Mouse (Mus musculus) lung, embryonic 16.5 days (tissue): Measurements from ENCODE around the gene Stub1. TPM values are rescaled to one million over a fixed set of nuclear protein-coding genes. Genes with fewer than 3 reads are reported as not detected.

ENCODE experiments used
- ATAC-seq: fragments of 200-750 bp; cut with Nextera tagmentation; 2 replicates; pipeline ENCODE4 v1.8.0; 2017; ENCODE audit warnings: low read depth, mild to moderate bottlenecking, moderate library complexity
- H3K27ac ChIP-seq: fragments of 300-500 bp; sonication (generic); 2 replicates; pipeline ENCODE4 v1.5.1; 2014; ENCODE audit warnings: mild to moderate bottlenecking, control low read depth, low read length
- H3K27me3 ChIP-seq: fragments of 300-500 bp; sonication (generic); 2 replicates; pipeline ENCODE4 v1.6.1; 2014; ENCODE audit warnings: low read depth, low read length, mixed read lengths; ENCODE audit not compliant: control insufficient read depth, insufficient read depth
- H3K36me3 ChIP-seq: fragments of 300-500 bp; sonication (generic); 2 replicates; pipeline ENCODE4 v1.6.1; 2014; ENCODE audit warnings: low read length; ENCODE audit not compliant: control insufficient read depth, insufficient read depth
- H3K4me1 ChIP-seq: fragments of 300-500 bp; sonication (generic); replicated peaks from 2 replicates; pipeline ENCODE4 v1.6.1; 2014; ENCODE audit warnings: low read length, mixed read lengths; ENCODE audit not compliant: control insufficient read depth, insufficient read depth
- H3K4me2 ChIP-seq: fragments of 300-500 bp; sonication (generic); 2 replicates; pipeline ENCODE4 v1.6.1; 2014; ENCODE audit warnings: low read depth, low read length, control low read depth
- H3K4me3 ChIP-seq: fragments of 300-500 bp; sonication (generic); 2 replicates; pipeline ENCODE4 v1.5.1; 2014; ENCODE audit warnings: mild to moderate bottlenecking, low read length, control low read depth
- H3K9ac ChIP-seq: fragments of 300-500 bp; sonication (generic); 2 replicates; pipeline ENCODE4 v1.6.1; 2014; ENCODE audit warnings: low read length, control low read depth
- H3K9me3 ChIP-seq: fragments of 300-500 bp; sonication (generic); 2 replicates; pipeline ENCODE4 v1.6.1; 2016; ENCODE audit warnings: low read length; ENCODE audit not compliant: control insufficient read depth
- WGBS: fragments of 180-500 bp; shearing (Covaris S2); extraction: QIAGEN DNeasy Blood & Tissue Kit; methylation state at CpG from one replicate; pipeline ENCODE4 v1.1.7; 2014; 5-methylcytosine and 5-hydroxymethylcytosine counted together
- polyA plus RNA-seq: library from polyadenylated mRNA; unstranded; fragments of >200 nt; fragmentation: Nextera tagmentation; extraction: Ambion mirVana; gene quantifications from 2 replicates; pipeline ENCODE4 v1.2.1, GENCODE M21; 2015

Stub1 gene
- 314 and 316 TPM in 2 replicates for polyA plus RNA-seq

DNA sequence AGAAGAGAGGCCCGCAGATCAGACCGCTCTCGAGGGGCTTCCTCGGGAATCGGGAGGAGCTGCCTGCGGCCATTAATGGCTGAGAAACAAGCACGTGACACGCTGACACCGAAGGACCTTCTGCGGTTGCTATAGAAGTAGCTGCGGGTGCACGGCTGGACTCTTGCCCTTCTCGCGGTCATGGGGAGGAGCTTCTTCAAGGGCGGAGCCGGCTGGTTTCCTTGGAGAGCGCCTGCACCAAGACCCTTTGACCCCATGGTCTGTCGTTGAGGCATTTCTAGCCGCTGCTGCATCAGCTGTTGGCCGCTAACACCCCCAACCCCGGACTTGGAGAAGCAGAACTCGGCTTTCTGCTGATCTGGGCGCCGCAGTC lies at the start of gene Stub1:
TSS of gene Stub1 (minus strand) at position 114 of the 373 bp plus-strand sequence.
- ATAC-seq = peak; percentile 75
- Histone ChIP-seq H3K9me3 (no peaks in the 10 kb centered on the region), H3K36me3 (peaks cover 16% of the 10 kb centered on the region), H3K27ac (peak within 1 kb of the TSS; percentile 93), H3K9ac (peak within 1 kb of the TSS; percentile 90), H3K4me1 (peaks cover 62% of the 10 kb centered on the region), H3K27me3 (no peaks in the 10 kb centered on the region), H3K4me3 (peak within 1 kb of the TSS; percentile 85), H3K4me2 (peak within 1 kb of the TSS; percentile 91)
- under 1% methylated on average over 24 of the region's 24 CpGs for WGBS

DNA sequence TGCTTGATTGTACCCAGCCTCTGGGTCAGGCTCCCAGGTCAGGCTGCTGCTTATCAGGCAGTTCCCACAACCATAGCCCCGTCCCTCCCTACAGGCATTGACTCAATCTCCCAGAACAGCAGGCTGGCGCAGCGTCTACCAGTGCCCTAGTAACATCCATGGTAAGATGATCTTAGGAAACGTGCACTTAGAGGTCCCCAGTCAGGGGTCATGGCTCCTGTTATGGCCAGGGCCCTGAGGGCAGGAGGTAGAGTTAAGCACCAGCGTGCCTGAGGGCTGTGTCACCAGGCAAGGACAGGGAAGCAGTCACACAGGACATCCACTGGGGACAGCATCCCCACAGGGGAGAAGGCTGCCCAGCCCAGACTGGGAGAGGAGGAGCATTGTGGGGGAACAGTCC lies 49.1 kb upstream of the Stub1 start:
- Histone ChIP-seq H3K27ac (no peak overlapping the region), H3K9me3 (no peaks in the 10 kb centered on the region), H3K9ac (no peak overlapping the region), H3K4me3 (no peak overlapping the region), H3K36me3 (peaks cover 12% of the 10 kb centered on the region; the same call in 1 of the 2 replicates), H3K4me1 (no peaks in the 10 kb centered on the region), H3K27me3 (no peaks in the 10 kb centered on the region), H3K4me2 (no peak overlapping the region)
- no peak for ATAC-seq
- WGBS = 45% methylated on average over 5 of the region's 5 CpGs

DNA sequence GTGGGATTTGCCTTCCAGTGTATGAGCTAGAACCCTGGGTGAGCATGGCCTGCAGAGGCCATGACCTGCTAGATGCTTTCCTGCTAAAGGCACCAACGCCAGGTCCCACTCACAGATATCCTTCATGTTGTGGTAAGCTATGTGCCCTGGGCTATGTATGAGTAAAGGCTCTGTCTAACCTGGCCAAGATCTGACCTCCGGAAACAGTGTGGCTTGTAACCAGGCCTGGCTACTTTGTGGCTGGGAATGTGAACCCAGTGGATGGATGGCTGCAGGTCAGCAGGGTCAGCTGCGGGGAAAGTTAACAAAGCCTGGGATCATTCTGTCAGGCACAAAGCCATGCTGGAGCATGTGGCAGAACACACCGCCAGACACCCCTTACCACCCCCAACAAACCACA lies 48.5 kb upstream of the Stub1 start:
- Histone ChIP-seq H3K9ac (no peak overlapping the region; the same call in 1 of the 2 replicates), H3K27me3 (no peaks in the 10 kb centered on the region), H3K27ac (no peak overlapping the region), H3K36me3 (peaks cover 12% of the 10 kb centered on the region; the same call in 1 of the 2 replicates), H3K4me2 (no peak overlapping the region), H3K9me3 (no peaks in the 10 kb centered on the region), H3K4me1 (peaks cover 3% of the 10 kb centered on the region; the same call in 1 of the 2 replicates), H3K4me3 (no peak overlapping the region)
- no peak for ATAC-seq
- WGBS = 36% methylated on average over 4 of the region's 4 CpGs

DNA sequence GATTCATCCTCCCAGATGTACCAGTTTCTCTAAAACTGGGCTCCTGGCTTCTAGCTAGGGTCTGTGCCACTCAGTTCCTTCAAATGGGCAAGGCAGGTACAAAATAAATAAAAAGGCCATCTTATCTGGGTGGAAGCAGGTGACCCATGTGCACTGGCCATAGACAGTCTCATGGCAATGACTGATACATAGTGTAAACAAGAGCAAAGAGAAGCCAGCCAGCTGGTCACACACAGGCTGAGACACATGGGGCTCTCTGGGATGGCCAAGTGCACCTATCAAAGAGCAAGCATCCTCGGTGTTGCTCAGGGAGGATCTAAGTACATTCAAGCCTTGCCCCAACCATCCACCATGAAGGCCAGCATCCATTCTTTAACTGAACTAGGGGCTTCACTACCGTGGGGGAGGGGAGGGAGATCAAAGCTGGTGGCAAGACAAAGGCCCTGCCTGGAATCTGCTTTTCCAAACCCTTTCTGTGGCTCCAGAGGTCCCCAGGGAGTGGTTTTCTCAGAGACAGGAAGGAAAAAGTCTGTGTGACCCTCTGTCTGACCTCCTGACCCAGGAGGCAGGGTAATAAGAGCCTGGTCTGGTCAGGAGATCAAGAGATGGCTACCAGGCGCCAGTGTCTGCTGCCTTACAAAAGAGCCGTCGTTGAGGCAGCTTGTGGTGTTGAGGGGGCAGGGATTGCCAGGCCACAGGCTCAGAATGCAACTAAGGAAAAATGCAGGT lies 47.9 kb upstream of the Stub1 start:
- no peak for ATAC-seq
- peaks cover 9% of the 10 kb centered on the region for H3K4me1 ChIP-seq
- no peaks in the 10 kb centered on the region for H3K9me3 ChIP-seq
- no peak overlapping the region for H3K4me2 ChIP-seq
- peaks cover 12% of the 10 kb centered on the region; the same call in 1 of the 2 replicates for H3K36me3 ChIP-seq
- no peak overlapping the region for H3K27ac ChIP-seq
- H3K27me3 ChIP-seq = no peaks in the 10 kb centered on the region
- peak overlapping the region; percentile 4; the same call in 1 of the 2 replicates for H3K9ac ChIP-seq
- 15% methylated on average over 5 of the region's 5 CpGs for WGBS
- no peak overlapping the region for H3K4me3 ChIP-seq

DNA sequence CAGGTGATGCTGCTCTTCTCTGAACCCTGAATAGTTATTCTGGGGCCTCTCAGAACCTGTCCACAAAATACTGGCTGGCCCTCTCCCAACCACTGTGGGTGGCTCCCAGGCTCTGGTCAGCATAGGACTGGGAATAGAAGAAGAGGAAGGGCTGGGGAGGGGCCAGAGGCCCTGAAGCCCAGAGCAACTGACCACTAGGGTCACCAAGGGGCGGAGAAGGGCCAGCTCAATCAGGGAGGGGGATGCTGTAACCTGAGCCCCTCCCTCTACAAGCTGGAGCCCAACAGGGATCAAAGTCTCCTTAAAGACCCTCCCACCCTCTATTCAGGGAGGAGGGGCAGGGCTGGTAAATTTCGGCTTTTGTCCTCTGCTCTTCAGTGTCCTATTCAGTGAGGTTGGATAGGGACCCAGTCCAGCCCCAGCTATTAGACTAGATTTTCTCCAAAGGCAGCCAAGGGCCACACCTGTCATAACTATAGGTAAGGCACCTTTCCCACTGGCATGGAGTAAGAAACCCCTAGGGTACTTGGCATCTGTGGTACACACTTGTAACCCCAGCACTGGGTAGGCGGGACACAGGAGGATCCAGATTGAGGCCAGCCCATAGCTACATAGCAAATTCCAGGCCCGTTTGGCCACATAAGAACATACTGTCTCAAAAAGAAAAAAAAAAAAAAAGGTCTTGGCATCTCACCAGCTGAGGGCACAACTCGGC lies 47.1 kb upstream of the Stub1 start, which contains the start of gene Wfikkn1:
TSS of gene Wfikkn1 (minus strand) at position 663 of the 715 bp plus-strand sequence.
- H3K4me1 ChIP-seq = peaks cover 12% of the 10 kb centered on the region
- H3K36me3 ChIP-seq = peaks cover 12% of the 10 kb centered on the region; the same call in 1 of the 2 replicates
- H3K4me2 ChIP-seq = no peak within 1 kb of the TSS
- no peak for ATAC-seq
- peak within 1 kb of the TSS; percentile 4; the same call in 1 of the 2 replicates for H3K9ac ChIP-seq
- no peak within 1 kb of the TSS for H3K27ac ChIP-seq
- 36% methylated on average over 5 of the region's 5 CpGs for WGBS
- no peaks in the 10 kb centered on the region for H3K27me3 ChIP-seq
- no peak within 1 kb of the TSS for H3K4me3 ChIP-seq
- no peaks in the 10 kb centered on the region for H3K9me3 ChIP-seq

DNA sequence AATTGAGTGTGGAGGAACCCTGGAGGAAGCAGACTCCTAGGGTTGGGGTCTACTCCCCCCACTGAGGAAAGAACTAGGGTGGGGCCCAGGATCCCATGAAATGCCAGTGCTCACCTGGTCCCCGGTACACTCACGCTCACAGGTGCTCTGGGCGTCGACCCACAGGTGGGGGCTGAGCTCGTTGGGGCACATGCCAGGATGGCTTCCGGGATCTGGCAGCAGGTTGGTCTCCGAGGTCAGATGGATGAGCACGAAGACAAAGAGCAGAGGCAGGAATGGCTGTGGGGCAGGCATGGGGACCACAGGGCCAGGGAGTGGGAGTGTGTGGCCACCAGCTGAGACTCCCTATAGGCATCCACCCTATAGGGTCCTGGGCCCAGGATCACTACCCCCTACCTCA lies 46.5 kb upstream of the Stub1 start:
- Histone ChIP-seq H3K4me1 (peaks cover 12% of the 10 kb centered on the region), H3K36me3 (peaks cover 9% of the 10 kb centered on the region; the same call in 1 of the 2 replicates)
- WGBS = 77% methylated on average over 8 of the region's 8 CpGs

DNA sequence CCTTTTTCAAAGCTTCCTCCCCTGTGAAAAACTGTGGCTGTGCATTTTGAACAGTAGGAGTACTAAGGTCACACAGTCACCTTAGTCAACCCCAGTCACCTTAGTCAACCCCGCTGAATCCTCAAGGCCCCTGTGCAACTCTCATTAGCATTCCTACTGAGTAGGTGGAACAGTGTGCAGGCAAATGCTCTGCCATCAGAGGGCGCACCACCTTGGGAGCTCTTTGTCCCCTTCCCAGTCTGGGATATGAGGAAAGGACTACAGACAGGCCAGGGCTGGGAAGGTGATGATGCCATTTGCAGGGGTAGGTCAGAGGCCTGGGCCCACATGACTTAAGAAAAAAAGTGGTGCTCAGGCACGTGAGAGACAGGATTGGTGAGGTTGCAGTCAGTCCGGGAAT lies 46.1 kb upstream of the Stub1 start:
- Histone ChIP-seq H3K4me2 (no peak overlapping the region), H3K36me3 (peaks cover 9% of the 10 kb centered on the region; the same call in 1 of the 2 replicates), H3K9me3 (no peaks in the 10 kb centered on the region), H3K27ac (no peak overlapping the region), H3K27me3 (no peaks in the 10 kb centered on the region), H3K9ac (no peak overlapping the region), H3K4me1 (peaks cover 14% of the 10 kb centered on the region), H3K4me3 (no peak overlapping the region)
- WGBS = 53% methylated on average over 4 of the region's 4 CpGs
- ATAC-seq = no peak

More for the DNA sequence above, 46.5 kb upstream of the Stub1 start:
- no peak overlapping the region for H3K4me3 ChIP-seq
- no peaks in the 10 kb centered on the region for H3K27me3 ChIP-seq
- no peak overlapping the region for H3K4me2 ChIP-seq
- H3K9me3 ChIP-seq = no peaks in the 10 kb centered on the region
- H3K9ac ChIP-seq = no peak overlapping the region
- no peak overlapping the region for H3K27ac ChIP-seq
- ATAC-seq = no peak

DNA sequence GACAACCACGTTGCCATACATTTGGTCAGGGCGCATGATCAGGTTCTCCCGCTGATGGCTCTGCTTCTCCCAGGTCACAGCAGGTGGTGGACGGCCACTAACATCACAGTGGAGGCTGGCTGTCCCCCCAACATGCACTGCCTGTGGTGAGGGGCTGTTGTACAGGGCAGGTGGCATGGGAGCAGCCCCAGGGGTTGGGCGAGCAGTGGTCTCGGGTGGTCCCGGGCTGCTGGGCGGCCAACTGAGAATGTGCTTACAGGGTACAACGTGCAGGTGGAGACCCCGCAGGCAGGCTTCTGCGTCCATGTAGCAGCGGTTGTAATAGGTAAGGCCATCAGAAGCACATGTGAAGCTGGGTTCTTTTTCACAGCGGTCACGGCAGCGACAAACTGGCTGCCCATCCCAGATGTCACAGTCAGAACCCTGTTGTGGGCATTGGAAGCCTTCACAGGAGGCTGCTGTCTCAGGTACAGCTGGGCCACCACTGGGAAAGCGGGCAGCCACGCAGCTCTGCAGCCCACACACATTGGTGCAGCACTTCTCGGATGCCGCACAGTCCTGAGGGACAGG lies 45.5 kb upstream of the Stub1 start:
- no peak for ATAC-seq
- peaks cover 19% of the 10 kb centered on the region for H3K4me1 ChIP-seq
- H3K9me3 ChIP-seq = no peaks in the 10 kb centered on the region
- no peak overlapping the region for H3K4me2 ChIP-seq
- no peak overlapping the region for H3K27ac ChIP-seq
- 92% methylated on average over 19 of the region's 19 CpGs for WGBS
- no peaks in the 10 kb centered on the region for H3K27me3 ChIP-seq
- peaks cover 9% of the 10 kb centered on the region; the same call in 1 of the 2 replicates for H3K36me3 ChIP-seq
- H3K4me3 ChIP-seq = no peak overlapping the region
- no peak overlapping the region for H3K9ac ChIP-seq
